In the genomic region with DNA sequence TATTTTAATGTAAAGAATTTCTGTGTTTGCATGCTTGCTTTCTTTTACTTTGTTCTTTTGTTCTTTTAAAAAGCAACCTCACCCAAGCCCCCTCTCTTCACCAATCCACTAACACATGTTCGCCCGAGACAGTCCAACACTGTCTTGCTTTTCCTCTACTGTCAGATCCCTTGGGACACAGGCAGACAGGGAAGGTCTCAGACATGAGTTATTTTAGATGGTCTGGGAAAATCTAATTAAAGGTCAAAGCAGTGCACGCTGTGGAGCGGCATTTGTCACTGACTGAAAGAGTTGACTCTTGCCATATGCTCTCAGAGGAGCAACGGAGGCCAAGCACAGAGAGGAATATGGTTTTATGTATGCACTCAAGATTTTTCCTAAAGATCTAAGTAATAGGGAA, we compare ENCODE assay signal across 9 mouse cellular contexts.
DNase-seq lines count a peak whose midpoint lies in the region; ATAC-seq and TF ChIP-seq lines count a peak whose summit lies in the region.
"Had no signal": no experiment of that assay in that cellular context is flagged by ENCODE, and none has a peak within 500 bp of the region (broad histone marks: within the 10 kb centered on the region; RNA-seq: fewer than 3 reads in every experiment).

No protein-coding gene starts in this region.

- WGBS in embryonic facial prominence, embryonic 14.5 days, result 23% methylated on average over 5 of the region's 5 CpGs
- 40% methylated on average over 5 of the region's 5 CpGs for WGBS in midbrain, postnatal 0 days
- 64% methylated on average over 5 of the region's 5 CpGs for WGBS in forebrain, embryonic 10.5 days

- no peaks in the 10 kb centered on the region for H3K9me3 ChIP-seq in embryonic facial prominence, embryonic 14.5 days (ENCODE audit: control insufficient read depth, low read length)
- H3K9me3 ChIP-seq in midbrain, postnatal 0 days (ENCODE audit: low read length), result no peaks in the 10 kb centered on the region
- H3K9me3 ChIP-seq in forebrain, embryonic 10.5 days, result no peaks in the 10 kb centered on the region

- DNase-seq in adrenal gland, adult (ENCODE audit: inconsistent age in 2 of 2, low spot score in 1 of 2), result peak; percentile 42 to 75
- DNase-seq in adrenal gland, postnatal 25 days, result no peak
- peak; percentile 41 for DNase-seq in kidney, postnatal 10 days
- DNase-seq in kidney, adult 18-20 months, result no peak
- DNase-seq in embryonic facial prominence, embryonic 14.5 days (ENCODE audit: low spot score), result peak; percentile 54
- peak; percentile 43 for DNase-seq in midbrain, postnatal 0 days (ENCODE audit: low spot score)
- no peak for DNase-seq in forebrain, embryonic 10.5 days (ENCODE audit: extremely low spot score, low spot score)
- no peak for DNase-seq in layer of hippocampus, adult 11-12 months (ENCODE audit: low spot score)
- DNase-seq: lung, adult 2 months had no signal

- no peak for TF ChIP-seq CTCF in midbrain, postnatal 0 days (IDR thresholded peaks at IDR 0.05)

- no peak overlapping the region for H3K4me3 ChIP-seq in embryonic facial prominence, embryonic 14.5 days (ENCODE audit: low read depth, low read length)
- H3K4me3 ChIP-seq in midbrain, postnatal 0 days (ENCODE audit: low read depth, low read length), result no peak overlapping the region
- H3K4me3 ChIP-seq in forebrain, embryonic 10.5 days, result no peak overlapping the region

- no peaks in the 10 kb centered on the region for H3K27me3 ChIP-seq in embryonic facial prominence, embryonic 14.5 days (replicated peaks; ENCODE audit: control insufficient read depth, insufficient read depth, low read length)
- no peaks in the 10 kb centered on the region for H3K27me3 ChIP-seq in midbrain, postnatal 0 days (ENCODE audit: insufficient read depth, low read length)
- no peaks in the 10 kb centered on the region for H3K27me3 ChIP-seq in forebrain, embryonic 10.5 days (ENCODE audit: poor library complexity, severe bottlenecking)

- no peak overlapping the region for H3K4me2 ChIP-seq in embryonic facial prominence, embryonic 14.5 days (ENCODE audit: low read depth, low read length)
- no peak overlapping the region for H3K4me2 ChIP-seq in midbrain, postnatal 0 days (ENCODE audit: low read depth, low read length, poor library complexity, severe bottlenecking)

- no peak overlapping the region for H3K9ac ChIP-seq in embryonic facial prominence, embryonic 14.5 days (ENCODE audit: low read depth, low read length)
- H3K9ac ChIP-seq in midbrain, postnatal 0 days (replicated peaks; ENCODE audit: low read length, poor library complexity, severe bottlenecking), result no peak overlapping the region

- ATAC-seq in embryonic facial prominence, embryonic 14.5 days (ENCODE audit: low read depth), result 0 out of 2 replicates have a peak, but pooled peaks have one; percentile 53
- no peak for ATAC-seq in midbrain, postnatal 0 days (ENCODE audit: low FRiP score)

- H3K27ac ChIP-seq in embryonic facial prominence, embryonic 14.5 days (replicated peaks; ENCODE audit: low read depth, low read length), result no peak overlapping the region
- H3K27ac ChIP-seq in midbrain, postnatal 0 days (ENCODE audit: low read depth, low read length), result no peak overlapping the region
- H3K27ac ChIP-seq in forebrain, embryonic 10.5 days, result no peak overlapping the region

- no peaks in the 10 kb centered on the region for H3K36me3 ChIP-seq in embryonic facial prominence, embryonic 14.5 days (ENCODE audit: control insufficient read depth, insufficient read depth, low read length)
- H3K36me3 ChIP-seq in midbrain, postnatal 0 days (ENCODE audit: insufficient read depth, low read length), result no peaks in the 10 kb centered on the region
- H3K36me3 ChIP-seq in forebrain, embryonic 10.5 days (replicated peaks), result no peaks in the 10 kb centered on the region

- H3K4me1 ChIP-seq in embryonic facial prominence, embryonic 14.5 days (ENCODE audit: control insufficient read depth, insufficient read depth, low read length), result no peaks in the 10 kb centered on the region
- H3K4me1 ChIP-seq in midbrain, postnatal 0 days (ENCODE audit: insufficient read depth, low read length), result no peaks in the 10 kb centered on the region
- H3K4me1 ChIP-seq in forebrain, embryonic 10.5 days, result peaks cover 7% of the 10 kb centered on the region

Comparison
In these comparisons a context has a peak if more than half of its experiments do, and no peak if none do; other contexts are left out.
1. DNase-seq: peak in adrenal gland, adult (2 of 2), kidney, postnatal 10 days (single experiment), embryonic facial prominence, embryonic 14.5 days (single experiment) and midbrain, postnatal 0 days (single experiment); none in adrenal gland, postnatal 25 days (single experiment), kidney, adult 18-20 months (single experiment), forebrain, embryonic 10.5 days (single experiment) and layer of hippocampus, adult 11-12 months (single experiment).